Mouse (Mus musculus) embryonic facial prominence, embryonic 10.5 days (tissue): ENCODE measurements around the gene Slc44a5. TPM values are rescaled to one million over a fixed set of nuclear protein-coding genes. Genes with fewer than 3 reads are reported as not detected.

ENCODE experiments used
- DNase-seq: peaks from one replicate; pipeline ENCODE4 v3.0.0-alpha.2; 2017; ENCODE audit warnings: low spot score
- H3K27ac ChIP-seq: fragments of 300-500 bp; sonication (generic); replicated peaks from 2 replicates; pipeline ENCODE4 v1.5.1; 2016; ENCODE audit warnings: mild to moderate bottlenecking
- H3K27me3 ChIP-seq: fragments of 300-500 bp; sonication (generic); replicated peaks from 2 replicates; pipeline ENCODE4 v1.6.1; 2016; ENCODE audit warnings: low read depth, mild to moderate bottlenecking; ENCODE audit not compliant: poor library complexity, severe bottlenecking
- H3K36me3 ChIP-seq: fragments of 300-500 bp; sonication (generic); replicated peaks from 2 replicates; pipeline ENCODE4 v1.6.1; 2016; ENCODE audit warnings: mild to moderate bottlenecking, moderate library complexity
- H3K4me1 ChIP-seq: fragments of 300-500 bp; sonication (generic); 2 replicates; pipeline ENCODE4 v1.6.1; 2016
- H3K4me3 ChIP-seq: fragments of 300-500 bp; sonication (generic); 2 replicates; pipeline ENCODE4 v1.5.1; 2016; ENCODE audit warnings: mild to moderate bottlenecking, moderate library complexity
- H3K9me3 ChIP-seq: fragments of 300-500 bp; sonication (generic); 2 replicates; pipeline ENCODE4 v1.6.1; 2016; ENCODE audit warnings: mild to moderate bottlenecking
- WGBS: fragments of 180-500 bp; shearing (Covaris S2); methylation state at CpG from one replicate; pipeline ENCODE4 v1.1.7; 2016; 5-methylcytosine and 5-hydroxymethylcytosine counted together
- polyA plus RNA-seq: library from polyadenylated mRNA; unstranded; fragments of >200 nt; fragmentation: Nextera tagmentation; extraction: Ambion mirVana; gene quantifications from 2 replicates; pipeline ENCODE4 v1.2.1, GENCODE M21; 2016

The Slc44a5 gene
- polyA plus RNA-seq, 1 experiment from 2014 or later: 0.56 TPM

DNA sequence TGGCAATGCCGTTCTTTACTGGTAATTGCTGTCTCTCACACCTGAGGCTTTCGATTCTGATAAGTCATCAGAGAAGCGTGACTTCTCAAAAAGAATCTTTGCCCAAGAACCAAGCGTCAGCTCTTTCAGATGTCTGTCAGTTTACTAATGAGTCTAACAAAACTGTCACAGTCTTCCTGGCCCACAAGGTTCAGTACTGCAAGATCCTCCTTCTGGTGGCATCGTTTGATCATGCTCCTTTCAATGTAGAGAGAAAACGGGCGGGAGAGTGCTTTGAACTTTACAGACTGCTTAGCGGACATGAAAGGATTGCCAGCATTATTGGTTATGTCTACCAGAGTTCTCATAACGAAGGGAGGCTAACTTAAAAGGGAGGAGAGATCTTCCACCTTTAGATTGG is 109.0 kb downstream of the Slc44a5 start:
- 0 out of 2 replicates have a peak, but pooled peaks cover 11% of the 10 kb centered on the region for H3K4me1 ChIP-seq
- DNase-seq: no peak
- WGBS: 59% methylated on average over 9 of the region's 9 CpGs
- no peak overlapping the region for H3K4me3 ChIP-seq
- H3K27ac ChIP-seq: no peak overlapping the region
- H3K27me3 ChIP-seq: no peaks in the 10 kb centered on the region
- no peaks in the 10 kb centered on the region for H3K36me3 ChIP-seq
- no peaks in the 10 kb centered on the region for H3K9me3 ChIP-seq

DNA sequence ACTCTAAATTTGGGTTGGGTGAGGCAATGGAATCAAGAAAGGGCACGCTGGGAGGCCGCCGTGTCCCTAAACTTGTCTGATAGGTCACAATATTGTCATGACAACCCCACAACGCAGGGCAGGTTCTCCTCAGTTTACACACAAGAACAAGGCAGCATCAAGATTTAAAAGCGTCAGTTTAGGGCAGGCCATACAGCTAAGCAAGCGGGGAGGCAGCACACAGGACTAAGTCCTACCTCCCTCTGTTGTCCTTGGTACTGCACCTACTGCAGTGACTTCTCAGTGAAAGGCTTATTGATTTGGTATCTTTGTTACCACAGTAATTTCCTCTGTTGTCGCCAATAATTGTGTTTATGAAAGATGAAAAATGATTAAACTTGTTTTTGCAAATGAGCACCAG is 109.7 kb downstream of the Slc44a5 start:
- WGBS: 80% methylated on average over 7 of the region's 7 CpGs
- no peak overlapping the region for H3K4me3 ChIP-seq
- 0 out of 2 replicates have a peak, but pooled peaks cover 11% of the 10 kb centered on the region for H3K4me1 ChIP-seq
- no peaks in the 10 kb centered on the region for H3K27me3 ChIP-seq
- no peaks in the 10 kb centered on the region for H3K36me3 ChIP-seq
- no peak overlapping the region for H3K27ac ChIP-seq
- no peak for DNase-seq
- H3K9me3 ChIP-seq: no peaks in the 10 kb centered on the region

DNA sequence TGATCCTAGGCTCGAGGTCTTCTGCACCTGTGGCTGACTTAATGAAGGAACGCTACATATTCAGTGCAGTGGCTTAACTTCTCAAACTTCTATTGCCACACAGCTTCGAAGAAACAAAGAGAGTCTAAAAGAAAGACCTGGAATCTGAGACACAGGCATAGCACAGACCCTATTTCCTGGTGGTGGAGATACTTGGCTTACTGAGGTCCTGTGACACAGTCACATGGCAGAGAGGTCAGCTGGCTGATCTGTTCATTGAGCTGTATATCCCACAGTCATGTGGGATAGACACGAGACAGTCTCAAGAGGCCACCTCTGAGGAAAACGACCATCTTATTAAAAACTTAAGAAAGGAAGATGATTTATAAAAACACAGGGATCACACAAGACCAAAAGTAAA is 116.8 kb downstream of the Slc44a5 start:
- no peak overlapping the region for H3K4me3 ChIP-seq
- no peak overlapping the region for H3K27ac ChIP-seq
- 79% methylated on average over 5 of the region's 5 CpGs for WGBS

DNA sequence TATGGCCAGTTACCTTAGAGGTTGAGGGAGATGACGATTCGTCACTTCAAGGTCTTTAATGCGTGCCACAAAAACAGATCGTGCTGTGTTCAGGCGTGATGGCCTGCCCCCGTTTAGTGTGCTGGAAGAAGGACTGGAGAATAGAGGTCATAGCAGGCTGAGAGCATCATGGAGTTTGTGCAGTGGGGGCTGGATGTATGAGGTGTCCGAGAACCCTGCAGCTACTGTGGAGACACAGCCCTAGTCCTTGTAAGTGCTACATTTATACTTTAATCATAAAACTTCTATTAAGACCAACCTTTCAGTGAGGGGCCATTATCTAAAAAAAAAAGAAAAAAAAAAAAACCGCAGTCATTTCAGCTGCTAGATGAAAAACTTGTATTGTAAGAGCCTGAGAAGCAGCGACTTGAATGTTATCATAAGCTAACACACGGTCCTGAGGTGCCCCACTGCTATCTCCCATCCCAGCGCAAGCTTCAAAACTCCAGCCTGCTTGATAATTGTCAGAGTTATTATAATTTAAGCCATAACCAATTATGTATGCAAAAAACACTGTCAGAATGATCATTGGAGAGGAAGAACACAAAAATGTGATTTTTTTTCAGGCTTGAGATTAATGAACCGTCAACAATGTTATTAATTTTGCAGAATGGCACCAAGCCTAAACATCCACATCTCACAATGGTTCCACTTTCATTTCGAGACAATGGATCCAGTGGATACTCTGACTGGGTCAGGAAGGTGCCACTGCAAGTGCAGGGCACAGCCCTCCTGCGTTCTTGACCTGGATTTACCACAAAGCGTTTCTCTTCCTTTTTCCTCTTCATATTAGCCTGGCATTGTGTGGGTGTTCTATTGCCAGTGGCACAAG is 118.5 kb downstream of the Slc44a5 start:
- H3K9me3 ChIP-seq: no peaks in the 10 kb centered on the region
- 86% methylated on average over 15 of the region's 15 CpGs for WGBS
- H3K27ac ChIP-seq: no peak overlapping the region
- no peak for DNase-seq
- H3K4me1 ChIP-seq: peaks cover 21% of the 10 kb centered on the region
- H3K27me3 ChIP-seq: no peaks in the 10 kb centered on the region
- H3K36me3 ChIP-seq: no peaks in the 10 kb centered on the region
- H3K4me3 ChIP-seq: no peak overlapping the region

More for the DNA sequence above, 116.8 kb downstream of the Slc44a5 start:
- H3K9me3 ChIP-seq: no peaks in the 10 kb centered on the region
- no peaks in the 10 kb centered on the region for H3K36me3 ChIP-seq
- H3K4me1 ChIP-seq: peaks cover 18% of the 10 kb centered on the region
- H3K27me3 ChIP-seq: no peaks in the 10 kb centered on the region
- no peak for DNase-seq

DNA sequence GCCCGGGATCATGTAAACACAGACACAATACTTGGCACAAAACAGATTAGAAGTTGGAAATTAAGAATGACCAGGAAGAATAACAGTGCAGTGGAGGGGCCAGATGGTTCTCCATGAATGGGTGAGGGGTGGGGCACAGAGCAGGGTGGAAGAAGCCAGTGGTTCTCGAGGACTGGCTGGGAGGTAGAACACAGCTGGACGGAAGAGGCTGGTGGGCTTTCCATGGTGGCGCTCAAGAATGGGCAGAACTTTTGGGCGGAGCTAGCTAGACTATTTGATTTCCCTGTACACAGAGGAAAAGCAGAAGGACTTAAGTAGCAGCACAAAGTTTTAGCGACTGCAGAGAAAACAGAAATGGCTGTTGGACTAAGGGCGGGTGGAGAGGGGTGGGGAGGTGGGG is 119.2 kb downstream of the Slc44a5 start:
- Histone ChIP-seq H3K9me3 (no peaks in the 10 kb centered on the region), H3K36me3 (no peaks in the 10 kb centered on the region), H3K27me3 (no peaks in the 10 kb centered on the region), H3K4me3 (no peak overlapping the region), H3K4me1 (peaks cover 21% of the 10 kb centered on the region), H3K27ac (no peak overlapping the region)
- DNase-seq: no peak
- 57% methylated on average over 7 of the region's 7 CpGs for whole genome bisulfite sequencing

DNA sequence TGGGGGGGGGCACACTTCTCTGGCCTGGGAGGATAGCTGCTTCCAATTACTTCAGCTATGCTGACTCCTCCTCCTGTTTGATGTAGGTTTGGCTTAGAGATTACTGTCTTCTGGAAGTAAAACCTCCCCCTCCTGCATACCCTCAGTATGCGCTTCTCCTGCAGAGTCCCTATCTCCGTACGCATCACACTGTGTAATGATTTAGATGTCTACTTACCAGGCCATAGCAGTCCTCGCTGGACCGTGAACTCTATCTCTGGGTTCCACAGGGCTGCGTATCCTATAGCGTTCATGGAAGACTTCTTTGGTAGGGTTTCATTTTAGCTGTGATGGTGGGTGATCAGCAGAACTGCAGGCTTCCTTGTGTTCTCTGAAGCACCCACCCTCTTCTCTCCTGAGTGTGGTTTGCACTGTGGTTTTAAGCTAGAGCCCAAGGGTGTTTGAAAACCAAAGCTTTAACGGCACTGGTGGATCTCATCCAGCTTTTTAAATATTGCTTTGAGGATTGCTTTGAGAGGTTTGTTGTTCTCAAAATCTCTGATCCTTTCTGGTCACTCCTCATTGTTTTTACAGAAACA is 120.6 kb downstream of the Slc44a5 start:
- WGBS: 59% methylated on average over 8 of the region's 8 CpGs
- H3K27ac ChIP-seq: no peak overlapping the region
- no peak overlapping the region for H3K4me3 ChIP-seq
- H3K36me3 ChIP-seq: no peaks in the 10 kb centered on the region
- H3K27me3 ChIP-seq: no peaks in the 10 kb centered on the region
- peaks cover 21% of the 10 kb centered on the region for H3K4me1 ChIP-seq
- no peaks in the 10 kb centered on the region for H3K9me3 ChIP-seq
- no peak for DNase-seq

DNA sequence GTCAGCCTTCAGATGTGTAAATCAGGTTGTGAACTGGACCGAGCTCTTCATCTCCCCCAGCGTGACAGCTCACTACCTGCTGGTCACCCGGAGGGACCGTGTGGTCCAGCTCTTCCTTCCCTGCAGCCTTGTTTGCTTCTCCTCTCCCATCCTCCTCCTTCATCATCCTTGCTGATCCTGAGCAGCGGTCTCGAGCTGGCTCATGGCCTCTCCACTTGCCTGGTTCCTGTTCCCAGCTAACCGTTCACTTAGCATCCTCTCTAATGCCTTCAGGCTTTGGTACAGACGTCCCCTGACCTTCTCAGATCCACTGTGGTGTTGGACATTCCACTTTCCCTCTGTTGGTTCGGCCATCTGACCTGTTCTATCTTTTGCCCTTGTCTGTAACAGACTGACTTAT is 128.4 kb downstream of the Slc44a5 start:
- 76% methylated on average over 9 of the region's 9 CpGs for whole genome bisulfite sequencing

DNA sequence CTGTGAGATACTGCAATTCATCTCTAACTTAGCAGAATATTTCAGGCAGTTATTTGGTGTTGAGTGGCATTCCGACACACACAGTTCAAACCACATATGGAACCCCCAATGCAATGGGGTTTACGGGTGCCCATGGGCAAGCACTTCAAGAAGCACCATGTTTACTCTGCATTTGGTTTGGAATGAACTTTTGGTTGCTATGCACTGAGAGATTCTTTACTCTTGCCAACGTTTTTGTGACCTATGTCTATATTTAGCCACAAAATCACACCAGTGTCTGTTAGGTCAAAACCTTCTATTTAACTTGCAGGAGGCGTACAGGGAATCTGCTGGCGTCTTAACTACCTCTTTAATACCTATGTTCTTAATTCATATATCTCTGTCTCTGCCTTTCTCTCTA is 137.3 kb downstream of the Slc44a5 start:
- 83% methylated on average over 5 of the region's 5 CpGs for WGBS
- H3K9me3 ChIP-seq: no peaks in the 10 kb centered on the region
- H3K27me3 ChIP-seq: no peaks in the 10 kb centered on the region
- no peak for DNase-seq
- H3K36me3 ChIP-seq: no peaks in the 10 kb centered on the region
- H3K4me1 ChIP-seq: no peaks in the 10 kb centered on the region
- H3K4me3 ChIP-seq: no peak overlapping the region
- no peak overlapping the region for H3K27ac ChIP-seq

More for the DNA sequence above, 128.4 kb downstream of the Slc44a5 start:
- Histone ChIP-seq H3K9me3 (no peaks in the 10 kb centered on the region), H3K27me3 (no peaks in the 10 kb centered on the region), H3K36me3 (no peaks in the 10 kb centered on the region), H3K27ac (no peak overlapping the region), H3K4me3 (no peak overlapping the region), H3K4me1 (no peaks in the 10 kb centered on the region)
- no peak for DNase-seq

DNA sequence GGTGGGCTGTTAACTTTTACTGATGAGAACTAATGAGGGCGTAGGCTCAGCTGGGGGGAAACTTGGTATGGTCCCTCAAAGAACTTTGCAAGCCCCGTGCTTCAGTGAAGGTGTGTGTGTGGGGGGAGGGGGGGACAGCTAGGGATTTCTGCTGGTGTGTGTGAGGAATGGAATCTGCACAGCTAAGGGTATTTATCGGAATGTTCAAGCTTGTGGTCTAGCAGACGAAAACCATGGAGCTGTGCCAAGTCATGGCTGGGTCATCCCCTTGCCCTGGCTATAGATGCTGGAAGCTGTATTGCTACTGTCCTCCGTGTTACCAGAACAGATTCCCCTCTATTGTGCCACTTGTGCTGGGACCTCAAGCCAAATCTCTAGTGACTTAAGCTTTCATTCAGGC is 138.0 kb downstream of the Slc44a5 start:
- Histone ChIP-seq H3K9me3 (no peaks in the 10 kb centered on the region), H3K27me3 (no peaks in the 10 kb centered on the region), H3K36me3 (no peaks in the 10 kb centered on the region), H3K27ac (no peak overlapping the region), H3K4me1 (no peaks in the 10 kb centered on the region), H3K4me3 (no peak overlapping the region)
- DNase-seq: no peak
- WGBS: 75% methylated on average over 5 of the region's 5 CpGs

DNA sequence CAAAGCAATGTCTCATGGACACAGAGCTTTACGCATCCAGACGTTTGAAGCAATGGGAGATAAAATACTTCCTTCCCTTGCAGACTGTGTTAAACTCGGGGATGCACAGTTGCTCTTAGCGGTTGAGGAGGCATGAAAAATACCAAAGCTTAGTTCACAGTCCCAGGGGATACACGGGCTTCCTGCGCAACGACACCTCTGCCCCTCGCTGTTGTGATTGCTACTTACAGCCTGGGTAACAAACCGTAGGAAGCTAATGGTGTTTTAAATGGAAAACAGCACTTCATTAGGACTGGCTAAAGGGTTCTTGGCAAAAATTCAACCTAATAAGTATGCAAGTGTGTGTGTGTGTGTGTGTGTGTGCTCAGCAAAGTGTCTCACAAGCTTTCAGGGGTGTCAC is 141.8 kb downstream of the Slc44a5 start:
- H3K27ac ChIP-seq: no peak overlapping the region
- WGBS: 83% methylated on average over 9 of the region's 9 CpGs
- H3K9me3 ChIP-seq: no peaks in the 10 kb centered on the region
- no peaks in the 10 kb centered on the region for H3K27me3 ChIP-seq
- DNase-seq: no peak
- H3K4me1 ChIP-seq: peaks cover 10% of the 10 kb centered on the region; the same call in 1 of the 2 replicates
- no peak overlapping the region for H3K4me3 ChIP-seq
- H3K36me3 ChIP-seq: no peaks in the 10 kb centered on the region

DNA sequence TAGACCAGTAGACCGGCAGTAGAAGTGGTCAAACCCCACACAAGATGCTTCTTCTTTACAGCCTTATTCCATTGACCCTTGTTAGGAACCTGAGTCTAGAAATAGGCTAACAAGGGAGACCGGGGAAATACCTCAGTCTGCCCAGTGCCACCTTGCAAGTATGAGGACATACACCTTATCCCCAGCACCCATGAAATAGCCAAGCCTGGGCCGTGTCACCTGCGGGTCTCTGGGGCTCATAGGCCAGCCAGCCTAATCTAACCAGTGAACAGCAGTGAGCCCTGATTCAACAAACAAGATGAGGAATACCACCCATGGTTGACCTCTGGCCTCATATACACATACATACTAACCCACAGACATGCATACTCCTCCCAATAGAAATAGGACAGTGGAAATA is 142.2 kb downstream of the Slc44a5 start:
- no peak overlapping the region for H3K27ac ChIP-seq
- H3K36me3 ChIP-seq: no peaks in the 10 kb centered on the region
- DNase-seq: no peak
- H3K27me3 ChIP-seq: no peaks in the 10 kb centered on the region
- H3K4me3 ChIP-seq: no peak overlapping the region
- peaks cover 10% of the 10 kb centered on the region; the same call in 1 of the 2 replicates for H3K4me1 ChIP-seq
- 88% methylated on average over 4 of the region's 4 CpGs for WGBS
- no peaks in the 10 kb centered on the region for H3K9me3 ChIP-seq

DNA sequence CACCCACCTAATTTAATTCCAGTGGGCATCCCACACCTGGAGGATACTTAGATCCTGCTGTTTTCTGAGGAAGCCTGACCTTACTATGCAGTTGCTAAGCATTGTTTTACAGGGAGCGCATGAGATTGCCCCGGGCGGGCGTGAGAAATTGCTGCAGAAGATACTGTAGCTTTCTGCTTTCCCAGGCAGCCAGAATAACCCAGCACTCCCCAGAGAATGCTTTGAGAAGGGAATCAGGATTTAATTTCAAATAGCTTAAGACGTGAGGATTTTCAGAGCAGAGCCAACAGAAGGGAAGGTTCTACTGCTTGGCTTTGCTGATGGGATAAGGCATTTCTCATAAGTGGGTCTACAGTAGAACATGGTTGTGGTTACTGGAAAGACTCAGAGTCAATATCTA is 142.8 kb downstream of the Slc44a5 start:
- Histone ChIP-seq H3K36me3 (no peaks in the 10 kb centered on the region), H3K27me3 (no peaks in the 10 kb centered on the region), H3K27ac (no peak overlapping the region), H3K9me3 (no peaks in the 10 kb centered on the region), H3K4me3 (no peak overlapping the region), H3K4me1 (peaks cover 10% of the 10 kb centered on the region; the same call in 1 of the 2 replicates)
- no peak for DNase-seq
- 85% methylated on average over 5 of the region's 5 CpGs for WGBS
